Mouse (Mus musculus) neural tube, embryonic 12.5 days (tissue): ENCODE measurements around the gene Ocln. TPM values are rescaled to one million over a fixed set of nuclear protein-coding genes. Genes with fewer than 3 reads are reported as not detected.
"Not testable (repeated sequence)": the region's sequence is repeated elsewhere in the genome, so short reads cannot be mapped to it uniquely, and the experiment has no call there.

Experiments
- ATAC-seq: fragments of 200-750 bp; cut with Nextera tagmentation; 2 replicates; pipeline ENCODE4 v1.8.0; 2017; ENCODE audit warnings: low read depth, mild to moderate bottlenecking, moderate TSS enrichment, moderate library complexity; ENCODE audit not compliant: low FRiP score
- H3K27ac ChIP-seq: fragments of 300-500 bp; sonication (generic); 2 replicates; pipeline ENCODE4 v1.5.1; 2016
- H3K27me3 ChIP-seq: fragments of 300-500 bp; sonication (generic); replicated peaks from 2 replicates; pipeline ENCODE4 v1.6.1; 2016; ENCODE audit warnings: mild to moderate bottlenecking
- H3K36me3 ChIP-seq: fragments of 300-500 bp; sonication (generic); 2 replicates; pipeline ENCODE4 v1.6.1; 2016; ENCODE audit warnings: mild to moderate bottlenecking
- H3K4me1 ChIP-seq: fragments of 300-500 bp; sonication (generic); 2 replicates; pipeline ENCODE4 v1.6.1; 2016
- H3K4me2 ChIP-seq: fragments of 300-500 bp; sonication (generic); replicated peaks from 2 replicates; pipeline ENCODE4 v1.6.1; 2016; ENCODE audit warnings: mild to moderate bottlenecking
- H3K4me3 ChIP-seq: fragments of 300-500 bp; sonication (generic); 2 replicates; pipeline ENCODE4 v1.5.1; 2016
- H3K9ac ChIP-seq: fragments of 300-500 bp; sonication (generic); 2 replicates; pipeline ENCODE4 v1.6.1; 2016; ENCODE audit warnings: mild to moderate bottlenecking
- H3K9me3 ChIP-seq: fragments of 300-500 bp; sonication (generic); 2 replicates; pipeline ENCODE4 v1.6.1; 2016; ENCODE audit warnings: mild to moderate bottlenecking
- WGBS: fragments of 180-500 bp; shearing (Covaris S2); methylation state at CpG from one replicate; pipeline ENCODE4 v1.1.7; 2016; 5-methylcytosine and 5-hydroxymethylcytosine counted together
- polyA plus RNA-seq: library from polyadenylated mRNA; unstranded; fragments of >200 nt; fragmentation: Nextera tagmentation; extraction: Ambion mirVana; gene quantifications from 2 replicates; pipeline ENCODE4 v1.2.1, GENCODE M21; 2016

Ocln gene
- polyA plus RNA-seq, 1 experiment from 2014 or later: 1.6 TPM

GRCm38 (mm10) chr13:100452415-100453127, 99.9 kb downstream of the Ocln start, which contains the start of gene Naip1:
Gene Naip1 (minus strand): TSS chr13:100452869.
- WGBS: 82% methylated on average over 8 of the region's 8 CpGs
- not testable (repeated sequence) for H3K27ac ChIP-seq, H3K9ac ChIP-seq, H3K4me1 ChIP-seq, H3K4me2 ChIP-seq, H3K9me3 ChIP-seq, ATAC-seq, H3K4me3 ChIP-seq, H3K36me3 ChIP-seq, H3K27me3 ChIP-seq

GRCm38 (mm10) chr13:100449495-100449894, 103.0 kb downstream of the Ocln start:
- WGBS: 88% methylated on average over 1 of the region's 1 CpGs

More at GRCm38 (mm10) chr13:100449495-100449894, 103.0 kb downstream of the Ocln start:
- no peak overlapping the region for H3K27ac ChIP-seq
- no peaks in the 10 kb centered on the region for H3K27me3 ChIP-seq
- no peak overlapping the region for H3K4me2 ChIP-seq
- H3K4me3 ChIP-seq: no peak overlapping the region
- no peaks in the 10 kb centered on the region for H3K9me3 ChIP-seq
- H3K36me3 ChIP-seq: no peaks in the 10 kb centered on the region
- no peak overlapping the region for H3K9ac ChIP-seq
- no peak for ATAC-seq
- H3K4me1 ChIP-seq: no peaks in the 10 kb centered on the region

Other genes with a start within 250 kb of the Ocln start
- 0.04 and 0.10 TPM in 2 replicates for gene Naip6, start 235.0 kb downstream of the Ocln start, polyA plus RNA-seq
- gene Naip1, start 99.8 kb downstream of the Ocln start, polyA plus RNA-seq: 0.06 TPM in 1 of 2 replicates, not detected in the other
- 75.2 and 81.9 TPM in 2 replicates for gene Gtf2h2, start 60.1 kb downstream of the Ocln start, polyA plus RNA-seq
- 1.5 and 2.1 TPM in 2 replicates for gene Marveld2, start 64.3 kb upstream of the Ocln start, polyA plus RNA-seq
- 288 and 293 TPM in 2 replicates for gene Ak6, start 98.3 kb upstream of the Ocln start, polyA plus RNA-seq
- 20.9 and 24.0 TPM in 2 replicates for gene Rad17, start 98.3 kb upstream of the Ocln start, polyA plus RNA-seq
- 21.6 and 23.0 TPM in 2 replicates for gene Taf9, start 98.9 kb upstream of the Ocln start, polyA plus RNA-seq
- 2.0 and 2.3 TPM in 2 replicates for gene Ccdc125, start 117.0 kb upstream of the Ocln start, polyA plus RNA-seq
- gene Cdk7, start 178.2 kb upstream of the Ocln start, polyA plus RNA-seq: 63.5 and 65.4 TPM in 2 replicates
- gene Mrps36, start 191.9 kb upstream of the Ocln start, polyA plus RNA-seq: 135 and 144 TPM in 2 replicates
- 27.8 and 27.9 TPM in 2 replicates for gene Cenph, start 223.2 kb upstream of the Ocln start, polyA plus RNA-seq
- 197 and 198 TPM in 2 replicates for gene Ccnb1, start 233.9 kb upstream of the Ocln start, polyA plus RNA-seq